Mouse (Mus musculus): Measurements from ENCODE around the gene Fuca2. TPM values are rescaled to one million over a fixed set of nuclear protein-coding genes. Genes with fewer than 3 reads are reported as not detected.
A peak's percentile ranks its signal among the peaks of the same experiment; 100 is the strongest.
"Not testable (repeated sequence)": the region's sequence is repeated elsewhere in the genome, so short reads cannot be mapped to it uniquely, and the experiment has no call there.

The Fuca2 gene
- polyA plus RNA-seq, 1 experiment = 39.1 TPM

DNA sequence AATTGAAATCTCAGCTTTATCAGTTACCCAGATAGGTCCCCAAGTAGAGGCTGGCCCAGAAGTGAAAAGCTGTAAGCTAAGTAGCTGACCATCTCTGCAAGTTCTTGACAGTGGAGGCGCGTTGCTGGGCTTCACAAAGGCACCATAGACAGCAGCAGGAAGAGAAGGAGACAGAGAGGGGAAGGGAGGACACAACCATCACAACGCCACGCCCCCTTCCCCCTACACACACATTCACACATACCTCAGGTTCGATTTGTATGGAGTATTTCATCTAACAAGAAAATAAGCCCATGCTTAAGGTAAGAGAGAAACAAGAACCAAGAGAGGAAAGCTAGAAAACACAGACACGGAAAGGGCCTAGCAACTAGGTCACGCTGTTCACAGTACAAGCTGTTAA is 24.2 kb upstream of the Fuca2 start:
- Histone ChIP-seq H3K4me1 (ENCODE audit: control insufficient read depth, insufficient read depth, low read length) (peaks cover 2% of the 10 kb centered on the region), H3K4me3 (ENCODE audit: insufficient read depth, low read length) (no peak overlapping the region), H3K27ac (ENCODE audit: insufficient read depth, low read length) (no peak overlapping the region)
- TF ChIP-seq POLR2A (IDR thresholded peaks at IDR 0.05; ENCODE audit: extremely low read depth, insufficient read depth, low read length) (no peak), CTCF (IDR thresholded peaks at IDR 0.05; ENCODE audit: extremely low read depth, insufficient read depth, low read length) (no peak)

DNA sequence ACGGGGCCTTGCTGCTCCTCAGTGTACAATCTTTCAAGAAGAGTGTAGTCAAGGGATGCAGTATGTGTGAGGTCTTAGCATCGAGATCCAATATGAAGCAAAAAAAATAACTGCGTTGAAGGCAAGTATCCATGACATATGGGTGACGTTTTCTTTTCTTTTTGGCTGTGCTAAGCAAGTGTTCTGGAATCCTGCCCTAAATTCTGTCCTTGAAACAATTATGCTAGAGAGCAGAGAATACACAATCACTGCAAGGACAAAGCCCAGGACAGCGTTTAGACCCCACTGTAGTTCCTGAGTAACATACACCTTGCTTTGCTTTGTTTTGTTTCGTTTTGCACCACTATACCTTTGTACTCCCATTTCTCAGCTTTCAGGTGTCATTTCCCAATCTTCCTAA is 20.0 kb upstream of the Fuca2 start:
- Histone ChIP-seq H3K27ac (ENCODE audit: insufficient read depth, low read length) (no peak overlapping the region), H3K4me1 (ENCODE audit: control insufficient read depth, insufficient read depth, low read length) (peaks cover 2% of the 10 kb centered on the region), H3K4me3 (ENCODE audit: insufficient read depth, low read length) (no peak overlapping the region)
- TF ChIP-seq CTCF (IDR thresholded peaks at IDR 0.05; ENCODE audit: extremely low read depth, insufficient read depth, low read length) = no peak
- TF ChIP-seq POLR2A (IDR thresholded peaks at IDR 0.05; ENCODE audit: extremely low read depth, insufficient read depth, low read length) = no peak

DNA sequence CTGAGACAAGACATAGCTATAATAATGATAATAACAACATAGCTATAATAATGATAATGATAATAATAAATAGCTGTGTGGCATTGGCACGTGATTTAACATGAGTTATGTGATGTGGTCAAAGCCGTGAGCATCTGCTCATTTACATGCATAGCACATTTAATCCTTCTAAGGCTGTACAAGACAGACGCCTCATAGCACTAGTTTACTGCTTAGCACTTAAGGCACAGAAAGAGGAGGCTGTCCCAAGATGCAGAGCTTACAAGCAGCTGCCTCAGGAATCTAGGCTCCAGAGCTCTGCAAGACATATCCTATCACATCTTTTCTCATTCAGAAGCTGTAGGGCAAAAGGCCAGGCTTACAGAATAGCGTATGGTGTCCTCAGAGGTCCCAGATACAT is 13.4 kb upstream of the Fuca2 start:
- TF ChIP-seq POLR2A (IDR thresholded peaks at IDR 0.05; ENCODE audit: extremely low read depth, insufficient read depth, low read length) (no peak), CTCF (IDR thresholded peaks at IDR 0.05; ENCODE audit: extremely low read depth, insufficient read depth, low read length) (no peak)
- Histone ChIP-seq H3K4me1 (ENCODE audit: control insufficient read depth, insufficient read depth, low read length) (no peaks in the 10 kb centered on the region), H3K4me3 (ENCODE audit: insufficient read depth, low read length) (no peak overlapping the region), H3K27ac (ENCODE audit: insufficient read depth, low read length) (no peak overlapping the region)

DNA sequence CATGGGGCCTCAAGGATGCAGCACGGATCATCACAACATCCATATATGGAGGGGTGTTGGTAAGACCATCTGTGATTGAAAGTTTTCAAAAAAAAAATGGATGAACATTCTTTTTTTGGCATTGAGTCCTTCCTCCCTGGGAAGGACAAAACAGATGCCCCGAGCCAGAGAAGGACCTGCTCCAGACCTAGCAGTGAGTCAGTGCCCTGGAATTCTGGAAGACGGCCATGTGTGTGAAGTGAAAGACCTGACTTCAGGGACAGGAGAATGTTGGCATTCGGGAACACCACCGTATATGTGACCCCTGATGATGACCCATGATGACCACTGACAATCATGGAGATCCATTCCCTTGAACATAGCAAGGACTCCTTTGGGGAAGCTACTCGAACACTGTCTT is 9.7 kb upstream of the Fuca2 start:
- Histone ChIP-seq H3K27ac (ENCODE audit: insufficient read depth, low read length) (no peak overlapping the region), H3K4me3 (ENCODE audit: insufficient read depth, low read length) (no peak overlapping the region), H3K4me1 (ENCODE audit: control insufficient read depth, insufficient read depth, low read length) (no peaks in the 10 kb centered on the region)
- TF ChIP-seq POLR2A (IDR thresholded peaks at IDR 0.05; ENCODE audit: extremely low read depth, insufficient read depth, low read length) = no peak
- no peak for TF ChIP-seq CTCF (IDR thresholded peaks at IDR 0.05; ENCODE audit: extremely low read depth, insufficient read depth, low read length)

DNA sequence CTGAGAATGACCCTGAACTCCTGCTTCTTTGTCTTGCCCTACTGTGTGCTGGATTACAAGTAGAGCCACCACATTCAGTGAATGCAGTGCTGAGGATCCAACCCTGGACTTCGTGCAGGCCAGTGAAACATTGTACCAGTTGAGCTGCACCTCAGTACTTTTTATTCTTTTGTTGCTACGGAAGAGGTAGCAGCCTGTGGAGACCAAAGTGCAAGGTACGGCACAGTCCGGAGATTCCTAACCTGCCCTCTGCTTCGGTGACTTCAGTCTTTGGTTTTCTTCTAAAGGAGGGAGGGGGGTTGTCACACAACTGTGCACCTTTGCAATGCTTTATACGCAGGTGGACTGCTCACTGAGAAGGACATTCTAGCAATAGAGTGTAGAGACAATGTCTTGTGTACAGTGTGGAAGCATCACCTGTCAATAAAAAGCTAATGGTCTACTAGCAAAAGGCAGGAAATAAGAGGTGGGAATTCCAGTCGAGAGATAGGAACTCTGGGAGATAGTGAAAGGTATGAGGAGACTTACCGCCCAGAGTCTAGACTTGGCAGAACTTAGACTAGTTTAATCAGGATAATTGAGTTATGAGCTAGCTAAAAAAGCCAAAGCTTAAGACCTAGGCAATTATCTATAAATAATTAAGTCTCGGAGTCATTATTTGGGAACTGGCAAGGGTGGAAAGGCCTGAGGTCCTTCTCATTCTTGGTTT is 5.2 kb upstream of the Fuca2 start:
- Histone ChIP-seq H3K4me1 (ENCODE audit: control insufficient read depth, insufficient read depth, low read length) (no peaks in the 10 kb centered on the region), H3K4me3 (ENCODE audit: insufficient read depth, low read length) (no peak overlapping the region), H3K27ac (ENCODE audit: insufficient read depth, low read length) (no peak overlapping the region)
- no peak for TF ChIP-seq POLR2A (IDR thresholded peaks at IDR 0.05; ENCODE audit: extremely low read depth, insufficient read depth, low read length)
- no peak for TF ChIP-seq CTCF (IDR thresholded peaks at IDR 0.05; ENCODE audit: extremely low read depth, insufficient read depth, low read length)

DNA sequence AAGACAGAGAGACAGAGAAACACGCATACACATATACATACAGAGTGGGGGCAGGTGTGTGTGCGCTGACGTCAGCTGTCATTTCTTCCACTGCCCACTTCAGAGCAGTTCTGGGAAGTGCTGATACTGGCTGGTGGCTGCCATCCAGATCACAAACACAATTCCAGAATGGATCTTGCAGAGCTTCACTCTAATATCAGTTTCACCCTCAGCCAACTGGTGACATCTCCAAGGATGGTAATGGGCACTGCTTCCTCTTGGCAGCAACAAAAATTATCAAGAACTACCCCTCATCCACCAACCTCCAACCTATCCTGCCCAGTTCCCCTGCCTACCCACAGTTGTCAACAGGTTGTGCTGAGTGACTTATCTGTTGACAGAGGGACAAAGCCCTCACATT is 3.0 kb upstream of the Fuca2 start:
- TF ChIP-seq POLR2A (IDR thresholded peaks at IDR 0.05; ENCODE audit: extremely low read depth, insufficient read depth, low read length) (no peak), CTCF (IDR thresholded peaks at IDR 0.05; ENCODE audit: extremely low read depth, insufficient read depth, low read length) (no peak)
- H3K4me1 ChIP-seq (ENCODE audit: control insufficient read depth, insufficient read depth, low read length) = peaks cover 2% of the 10 kb centered on the region; the same call in 1 of the 2 replicates
- H3K4me3 ChIP-seq (ENCODE audit: insufficient read depth, low read length) = no peak overlapping the region
- H3K27ac ChIP-seq (ENCODE audit: insufficient read depth, low read length) = no peak overlapping the region

DNA sequence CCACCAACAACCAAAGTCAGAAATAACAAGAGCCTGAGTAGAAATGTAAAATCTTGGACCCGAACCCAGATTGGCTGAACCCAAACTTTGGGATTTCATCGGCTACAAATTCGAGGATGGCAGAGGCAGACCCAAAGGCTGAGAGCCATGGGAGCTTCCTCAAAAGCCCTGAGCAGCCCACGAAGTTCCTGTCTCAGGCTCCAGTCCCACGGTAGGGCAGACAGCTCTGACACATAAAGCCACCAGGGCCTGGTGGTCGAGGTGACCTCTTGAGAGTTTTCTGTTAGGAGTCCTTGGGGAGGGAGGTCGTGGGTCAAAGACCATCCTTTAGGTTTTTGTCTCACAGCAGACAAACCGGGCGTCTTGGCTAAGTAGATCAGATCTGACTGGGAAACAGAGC is 1.1 kb downstream of the Fuca2 start:
- Histone ChIP-seq H3K27ac (ENCODE audit: insufficient read depth, low read length) (no peak overlapping the region), H3K4me3 (ENCODE audit: insufficient read depth, low read length) (peak overlapping the region; percentile 82), H3K4me1 (ENCODE audit: control insufficient read depth, insufficient read depth, low read length) (peaks cover 6% of the 10 kb centered on the region)
- no peak for TF ChIP-seq POLR2A (IDR thresholded peaks at IDR 0.05; ENCODE audit: extremely low read depth, insufficient read depth, low read length)
- TF ChIP-seq CTCF (IDR thresholded peaks at IDR 0.05; ENCODE audit: extremely low read depth, insufficient read depth, low read length) = no peak

DNA sequence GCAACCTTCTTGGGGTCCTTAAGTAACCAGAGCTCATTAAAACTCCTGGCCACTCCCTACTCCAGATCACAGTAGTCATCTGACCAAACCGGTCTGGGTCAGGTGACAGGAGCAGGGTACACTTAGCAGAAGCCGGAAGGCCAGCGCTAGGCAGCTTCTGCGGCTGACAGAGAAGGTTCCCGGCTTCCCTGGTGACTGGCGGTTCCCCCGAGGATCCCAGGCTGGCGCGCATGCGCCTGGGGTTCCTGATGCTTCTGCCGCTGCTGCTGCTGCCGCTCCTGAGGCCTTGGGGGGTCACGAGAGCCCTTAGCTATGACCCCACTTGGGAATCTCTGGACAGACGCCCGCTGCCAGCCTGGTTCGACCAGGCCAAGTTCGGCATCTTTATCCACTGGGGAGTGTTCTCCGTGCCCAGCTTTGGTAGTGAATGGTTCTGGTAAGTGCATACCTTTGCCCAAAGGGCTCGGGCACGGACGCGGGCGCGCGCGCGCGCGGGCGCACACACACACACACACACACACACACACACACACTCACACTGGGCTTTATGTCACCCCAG is 1.7 kb downstream of the Fuca2 start:
- no peak for TF ChIP-seq CTCF (IDR thresholded peaks at IDR 0.05; ENCODE audit: extremely low read depth, insufficient read depth, low read length)
- peak; percentile 62 for TF ChIP-seq POLR2A (IDR thresholded peaks at IDR 0.05; ENCODE audit: extremely low read depth, insufficient read depth, low read length)
- H3K27ac ChIP-seq (ENCODE audit: insufficient read depth, low read length) = peak overlapping the region; percentile 48; the same call in 1 of the 2 replicates

DNA sequence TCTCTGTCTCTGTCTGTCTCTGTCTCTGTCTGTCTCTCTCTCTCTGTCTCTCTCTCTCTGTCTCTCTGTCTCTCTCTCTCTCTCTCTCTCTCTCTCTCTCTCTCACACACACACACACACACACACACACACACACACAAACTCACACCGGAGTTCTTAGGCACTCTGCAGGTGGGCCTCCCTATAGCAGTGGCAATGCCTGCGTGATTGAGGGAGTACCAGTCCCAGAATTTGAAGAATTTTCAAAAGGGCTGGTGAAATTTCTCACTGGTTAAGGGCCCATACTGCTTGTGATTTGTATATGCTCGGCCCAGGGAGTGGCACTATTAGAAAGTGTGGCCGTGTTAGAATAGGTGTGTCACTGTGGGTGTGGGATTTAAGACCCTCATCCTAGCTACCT is 2.2 kb downstream of the Fuca2 start:
- not testable (repeated sequence) for H3K27ac ChIP-seq (ENCODE audit: insufficient read depth, low read length)
- peak overlapping the region; percentile 82 for H3K4me3 ChIP-seq (ENCODE audit: insufficient read depth, low read length)

More for the DNA sequence above, 1.7 kb downstream of the Fuca2 start:
- H3K4me1 ChIP-seq (ENCODE audit: control insufficient read depth, insufficient read depth, low read length) = peaks cover 6% of the 10 kb centered on the region
- peak overlapping the region; percentile 82 for H3K4me3 ChIP-seq (ENCODE audit: insufficient read depth, low read length)

DNA sequence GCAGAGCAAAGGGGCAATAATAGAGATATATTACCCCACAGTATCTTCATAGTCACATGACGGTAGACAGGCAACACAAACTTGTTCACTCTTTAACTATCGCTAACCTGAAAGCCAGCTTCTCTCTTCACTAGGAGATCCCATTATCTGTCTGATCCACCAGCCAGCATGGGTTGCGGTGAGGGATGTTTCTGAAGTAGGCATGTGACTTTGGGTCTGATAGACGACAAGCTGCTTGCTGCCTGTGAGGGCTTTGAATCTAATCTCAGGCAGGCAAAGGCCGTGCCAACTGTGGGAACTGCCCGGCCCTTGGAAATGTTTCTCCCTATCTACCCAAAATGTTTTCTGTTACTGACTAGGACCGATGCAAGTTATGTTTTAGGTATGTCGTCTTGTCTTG is 3.0 kb downstream of the Fuca2 start:
- Histone ChIP-seq H3K4me1 (ENCODE audit: control insufficient read depth, insufficient read depth, low read length) (peaks cover 6% of the 10 kb centered on the region), H3K4me3 (ENCODE audit: insufficient read depth, low read length) (no peak overlapping the region; the same call in 1 of the 2 replicates), H3K27ac (ENCODE audit: insufficient read depth, low read length) (no peak overlapping the region)
- TF ChIP-seq CTCF (IDR thresholded peaks at IDR 0.05; ENCODE audit: extremely low read depth, insufficient read depth, low read length) (no peak), POLR2A (IDR thresholded peaks at IDR 0.05; ENCODE audit: extremely low read depth, insufficient read depth, low read length) (no peak)

More for the DNA sequence above, 2.2 kb downstream of the Fuca2 start:
- H3K4me1 ChIP-seq (ENCODE audit: control insufficient read depth, insufficient read depth, low read length) = not testable (repeated sequence)
